Mouse (Mus musculus) spleen, postnatal 14 days (tissue): ENCODE data around the gene Lcn3.
"Not testable (repeated sequence)": the region's sequence is repeated elsewhere in the genome, so short reads cannot be mapped to it uniquely, and the experiment has no call there.

ENCODE experiments used
- DNase-seq, 2 experiments: peaks; one replicate each; pipeline ENCODE4 v3.0.0; 2021 to 2022; ENCODE audit warnings: low spot score in 2 of 2

Lcn3 gene

GRCm38 (mm10) chr2:25765269-25765668 is at the start of gene Lcn3:
Gene Lcn3 (plus strand): TSS chr2:25765569.
- DNase-seq, result no peak

GRCm38 (mm10) chr2:25717222-25717621 is 48.1 kb upstream of the Lcn3 start:
- no peak for DNase-seq

- DNase-seq, result no peak
Measured at GRCm38 (mm10) chr2:25733199-25733930, 32.0 kb upstream of the Lcn3 start.

- not testable (repeated sequence) for DNase-seq
Measured at GRCm38 (mm10) chr2:25736709-25737108, 28.7 kb upstream of the Lcn3 start, which contains the start of gene Obp2b. Gene Obp2b (plus strand): TSS chr2:25737009.

GRCm38 (mm10) chr2:25741671-25742070 is 23.7 kb upstream of the Lcn3 start:
- DNase-seq, result no peak

- no peak for DNase-seq
Measured at GRCm38 (mm10) chr2:25754201-25754600, 11.2 kb upstream of the Lcn3 start.

- DNase-seq, result no peak
Measured at GRCm38 (mm10) chr2:25758064-25758625, 7.2 kb upstream of the Lcn3 start.

- DNase-seq, result no peak
Measured at GRCm38 (mm10) chr2:25767764-25768163, 2.4 kb downstream of the Lcn3 start.

- no peak for DNase-seq
Measured at GRCm38 (mm10) chr2:25773507-25773906, 8.1 kb downstream of the Lcn3 start.

- no peak for DNase-seq
Measured at GRCm38 (mm10) chr2:25774640-25775039, 9.3 kb downstream of the Lcn3 start.

GRCm38 (mm10) chr2:25775991-25776390 is 10.6 kb downstream of the Lcn3 start:
- no peak for DNase-seq

GRCm38 (mm10) chr2:25776717-25777116 is 11.3 kb downstream of the Lcn3 start, which contains the start of gene Lcn11:
Gene Lcn11 (plus strand): TSS chr2:25777017.
- DNase-seq, result no peak

- no peak for DNase-seq
Measured at GRCm38 (mm10) chr2:25779076-25779475, 13.7 kb downstream of the Lcn3 start.

- DNase-seq, result no peak
Measured at GRCm38 (mm10) chr2:25780921-25781320, 15.6 kb downstream of the Lcn3 start.

- DNase-seq, result no peak
Measured at GRCm38 (mm10) chr2:25781957-25782356, 16.6 kb downstream of the Lcn3 start, which contains the start of gene Gm13539. Gene Gm13539 (plus strand): TSS chr2:25782257.

- DNase-seq, result no peak
Measured at GRCm38 (mm10) chr2:25785573-25786322, 20.4 kb downstream of the Lcn3 start.

GRCm38 (mm10) chr2:25789092-25789491 is 23.7 kb downstream of the Lcn3 start:
- no peak for DNase-seq

- no peak for DNase-seq
Measured at GRCm38 (mm10) chr2:25797635-25798034, 32.3 kb downstream of the Lcn3 start.

- DNase-seq, result no peak
Measured at GRCm38 (mm10) chr2:25798065-25798464, 32.7 kb downstream of the Lcn3 start.

GRCm38 (mm10) chr2:25811711-25812110 is 46.3 kb downstream of the Lcn3 start:
- no peak for DNase-seq

- no peak for DNase-seq
Measured at GRCm38 (mm10) chr2:25813364-25813763, 48.0 kb downstream of the Lcn3 start.

GRCm38 (mm10) chr2:25815748-25816147 is 50.4 kb downstream of the Lcn3 start, which contains the start of gene Glt6d1:
Gene Glt6d1 (minus strand): TSS chr2:25815848.
- not testable (repeated sequence) for DNase-seq
